Mouse (Mus musculus) kidney, adult 2 months (tissue): ENCODE measurements around the gene Stn1.

Experiments
- CTCF ChIP-seq: fragments of 200-500 bp; conservative IDR thresholded peaks from 2 replicates; pipeline ENCODE4 v1.5.1; 2011; ENCODE audit warnings: low read depth, mild to moderate bottlenecking, control low read depth, low read length, moderate library complexity, mixed read lengths; ENCODE audit not compliant: insufficient read depth, insufficient read length
- POLR2A ChIP-seq: fragments of 200-500 bp; IDR thresholded peaks from one replicate; pipeline ENCODE4 v1.6.1; 2011; ENCODE audit warnings: low read depth, low read length, control low read depth

GRCm38 (mm10) chr19:47500389-47501011 is 36.8 kb downstream of the Stn1 start:
- TF ChIP-seq POLR2A (no peak), CTCF (no peak)
